Mouse (Mus musculus): ENCODE data around the gene Gm21915. TPM values are rescaled to one million over a fixed set of nuclear protein-coding genes. Genes with fewer than 3 reads are reported as not detected.

The Gm21915 gene
- total RNA-seq (2015) (not detected in 2 replicates), total RNA-seq (2017) (not detected in 2 replicates)

DNA sequence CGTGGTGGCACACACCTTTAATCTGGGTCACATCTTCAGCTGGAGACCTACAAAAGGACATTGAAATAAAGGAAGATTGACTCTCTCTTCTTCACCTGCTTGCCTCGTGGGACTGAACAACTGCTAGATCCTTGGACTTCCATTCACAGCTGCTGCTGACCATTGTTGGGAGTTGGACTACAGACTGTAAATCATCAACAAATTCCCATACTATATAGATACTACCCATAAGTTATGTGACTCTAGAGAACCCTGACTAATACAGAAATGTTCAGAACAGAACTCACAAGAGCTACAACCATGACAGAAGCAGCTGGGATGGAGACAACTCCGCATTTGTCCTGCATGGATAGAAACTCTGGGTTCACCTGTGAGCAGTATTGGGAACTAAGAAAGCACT lies at the start of gene Gm21915:
Gene Gm21915, plus strand, starts transcription at position 301 of the 400 bp plus-strand sequence.
- ATAC-seq (ENCODE audit: poor library complexity, severe bottlenecking): no peak

DNA sequence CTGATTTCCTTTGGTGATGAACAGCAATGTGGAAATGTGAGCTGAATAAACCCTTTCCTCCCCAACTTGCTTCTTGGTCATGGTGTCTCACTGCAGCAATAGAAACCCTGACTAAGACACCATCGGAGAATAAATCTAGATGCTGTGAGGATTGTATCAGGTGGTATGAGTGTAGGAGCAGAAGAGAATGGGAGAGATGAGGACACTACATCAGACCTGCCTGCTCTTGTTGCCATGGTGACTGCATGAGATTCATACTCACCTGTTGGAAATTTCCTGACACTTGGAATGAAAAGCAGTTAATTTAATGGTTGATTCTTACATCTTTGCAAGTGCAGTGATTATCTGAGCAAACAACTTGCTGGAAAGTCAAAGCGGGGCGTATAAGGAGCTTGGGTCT lies 48.1 kb upstream of the Gm21915 start:
- ATAC-seq (ENCODE audit: poor library complexity, severe bottlenecking): no peak

DNA sequence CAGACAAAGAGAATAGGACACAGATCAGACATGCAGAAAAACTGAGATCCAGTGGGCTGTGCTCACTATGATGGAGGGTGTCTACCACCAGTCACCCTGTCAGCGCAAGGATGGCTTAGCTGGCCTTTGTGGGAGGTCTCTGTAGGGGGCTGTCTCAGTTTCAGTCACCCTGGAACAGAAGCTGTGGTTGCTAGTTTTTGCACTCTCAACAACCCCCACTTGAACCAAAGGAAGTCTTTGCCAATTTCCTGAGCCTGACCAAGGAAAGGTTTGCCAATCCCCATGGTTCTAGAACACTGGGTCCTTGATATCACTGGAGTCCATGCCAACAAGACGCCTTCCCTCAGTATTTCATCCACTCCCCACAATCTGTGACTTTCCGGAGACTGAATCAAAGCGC lies 47.6 kb upstream of the Gm21915 start:
- ATAC-seq (ENCODE audit: poor library complexity, severe bottlenecking): peak; percentile 40

DNA sequence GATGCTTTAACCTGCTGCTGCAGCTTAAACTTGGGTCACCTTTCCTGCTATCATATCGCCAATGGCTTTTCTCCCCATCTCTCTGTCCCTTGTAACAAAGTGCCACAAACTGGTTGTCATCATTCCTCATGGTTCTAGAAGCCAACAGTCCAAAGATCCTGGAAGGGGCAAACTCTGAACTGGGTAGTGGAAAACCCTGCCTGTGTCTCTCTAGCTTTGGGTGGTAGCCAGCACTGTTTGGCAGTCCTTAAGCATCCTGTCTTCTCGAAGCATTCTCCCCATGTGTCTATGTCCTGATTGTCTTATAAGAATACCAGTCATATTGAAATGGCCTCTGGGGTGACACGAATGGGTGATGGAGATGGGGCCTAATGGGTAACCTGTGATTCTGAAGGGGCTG lies 45.1 kb upstream of the Gm21915 start:
- no peak for ATAC-seq (ENCODE audit: poor library complexity, severe bottlenecking)

DNA sequence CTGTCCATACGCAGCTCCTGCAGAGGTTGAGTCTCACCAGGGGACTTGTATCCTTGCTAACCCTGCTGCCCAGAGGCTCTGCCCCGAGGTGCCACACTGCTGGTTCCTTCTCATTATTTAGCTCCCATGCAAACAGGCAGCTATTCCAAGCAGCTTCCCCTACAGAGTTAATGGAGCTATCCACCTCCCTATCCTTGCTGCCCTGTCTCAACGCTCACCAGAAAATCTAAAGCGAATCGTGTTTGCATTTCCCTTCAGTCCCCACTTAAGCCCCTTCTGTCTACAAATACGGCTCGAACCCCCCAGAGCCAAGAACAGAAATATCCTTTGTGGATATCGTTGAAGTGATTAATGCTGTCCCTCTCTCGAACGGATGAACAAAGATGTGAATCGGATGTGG lies 43.8 kb upstream of the Gm21915 start:
- no peak for ATAC-seq (ENCODE audit: poor library complexity, severe bottlenecking)

DNA sequence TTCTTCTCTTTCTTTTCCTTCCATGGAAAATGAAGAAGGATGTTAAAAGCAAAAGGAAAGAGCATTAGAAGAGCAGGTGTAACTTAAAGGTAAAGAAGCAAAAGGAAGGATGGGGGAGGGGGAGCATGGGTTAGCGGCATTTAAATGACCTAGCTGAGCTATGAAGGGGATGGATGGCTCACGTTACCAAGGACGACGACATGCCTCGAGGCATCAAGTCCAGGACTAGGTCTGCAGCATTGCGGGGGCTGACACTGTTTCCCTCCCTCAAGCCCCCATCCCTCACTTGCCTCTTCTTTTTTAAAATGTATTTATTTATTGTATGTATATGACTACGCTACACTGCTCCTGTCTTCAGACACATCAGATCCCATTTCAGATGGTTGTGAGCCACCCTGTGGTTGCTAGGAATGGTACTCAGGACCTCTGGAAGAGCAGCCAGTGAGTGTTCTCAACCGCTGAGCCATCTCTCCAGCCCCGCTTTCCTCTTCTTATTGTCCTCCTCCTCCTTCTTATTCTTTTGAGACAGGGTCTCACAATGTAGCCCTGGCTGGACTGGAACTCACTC lies 43.2 kb upstream of the Gm21915 start:
- no peak for ATAC-seq (ENCODE audit: poor library complexity, severe bottlenecking)

DNA sequence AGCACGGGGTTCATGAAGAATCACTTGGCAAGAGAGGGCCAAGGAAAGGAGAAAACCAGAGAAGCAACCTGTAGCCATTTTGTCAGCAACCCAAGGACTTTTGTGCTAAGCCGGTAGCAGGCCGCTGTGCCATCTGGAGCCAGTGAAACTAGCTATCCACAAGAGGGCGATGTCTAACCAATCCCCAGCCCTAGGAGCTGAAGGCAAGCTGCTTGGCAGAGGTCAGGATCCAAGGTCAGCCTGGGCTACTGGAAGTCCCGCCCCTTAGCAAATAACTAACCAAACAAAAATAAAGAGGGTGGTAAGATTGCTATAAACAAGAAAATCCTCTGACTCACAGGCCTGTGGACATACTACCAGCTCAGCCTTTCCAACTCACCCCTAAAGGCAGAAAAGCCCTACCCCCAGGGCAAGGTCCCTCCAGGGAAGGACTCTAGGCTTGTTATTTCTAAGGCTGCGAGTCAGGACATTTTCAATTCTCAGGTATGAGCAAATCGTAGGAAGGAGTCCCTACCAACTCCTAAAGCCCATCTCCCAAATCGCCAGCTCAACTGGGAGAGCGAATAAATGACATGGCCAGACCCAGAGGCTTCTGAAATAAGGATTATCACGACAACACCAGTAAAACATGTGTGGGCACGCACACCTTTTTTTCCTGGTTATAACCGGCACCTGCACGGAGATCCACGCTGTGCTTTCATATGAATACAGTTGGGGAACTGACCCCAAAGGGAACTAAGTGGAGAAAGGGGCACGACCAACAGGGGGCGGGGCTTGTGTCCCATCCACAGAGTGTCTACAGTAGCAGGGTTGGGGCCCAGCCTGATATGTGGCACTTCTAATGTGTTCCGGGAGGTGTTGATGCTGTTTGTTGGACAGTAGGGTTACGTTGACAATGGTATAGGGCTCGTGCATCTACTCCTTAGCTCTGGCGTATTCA lies 42.0 kb upstream of the Gm21915 start:
- ATAC-seq (ENCODE audit: poor library complexity, severe bottlenecking): peak; percentile 66

DNA sequence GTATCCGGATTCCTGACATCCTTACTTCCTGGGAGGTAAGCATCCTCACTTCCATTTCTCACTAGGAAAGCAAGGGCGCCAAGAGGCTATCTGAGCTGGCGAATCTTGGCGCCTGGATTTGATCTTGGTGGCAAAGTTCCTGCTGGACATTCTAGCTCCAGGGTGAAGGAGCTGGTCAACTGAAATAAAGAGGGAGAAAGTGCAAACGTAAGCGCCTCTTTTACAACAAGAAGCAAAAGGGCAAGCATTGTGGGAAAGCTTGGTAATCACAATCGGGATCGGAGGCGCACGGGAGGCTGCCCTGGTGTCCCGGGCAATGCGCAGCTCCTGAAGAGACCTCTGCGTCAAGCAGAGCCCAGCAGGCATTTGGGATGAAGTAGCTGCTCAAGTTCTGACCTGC lies 41.0 kb upstream of the Gm21915 start:
- ATAC-seq (ENCODE audit: poor library complexity, severe bottlenecking): no peak

DNA sequence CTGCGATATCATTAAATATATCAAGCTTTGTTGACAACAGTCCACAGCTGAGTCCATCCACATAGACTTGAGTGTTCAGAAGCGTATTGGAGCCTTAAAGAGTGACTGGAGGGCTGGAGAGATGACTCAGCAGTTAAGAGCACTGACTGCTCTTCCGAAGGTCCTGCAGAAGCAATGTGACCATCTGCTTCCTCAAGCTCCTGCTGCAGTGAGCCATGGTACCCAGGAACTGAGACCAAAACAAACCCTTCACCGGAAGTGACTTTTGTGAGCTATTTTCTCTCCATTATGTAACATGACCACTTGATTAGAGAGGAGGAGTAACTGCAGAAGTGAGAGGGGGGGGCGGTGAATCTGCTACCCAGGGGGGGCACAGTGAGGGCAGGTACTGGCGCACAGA lies 39.3 kb upstream of the Gm21915 start:
- peak; percentile 80 for ATAC-seq (ENCODE audit: poor library complexity, severe bottlenecking)

DNA sequence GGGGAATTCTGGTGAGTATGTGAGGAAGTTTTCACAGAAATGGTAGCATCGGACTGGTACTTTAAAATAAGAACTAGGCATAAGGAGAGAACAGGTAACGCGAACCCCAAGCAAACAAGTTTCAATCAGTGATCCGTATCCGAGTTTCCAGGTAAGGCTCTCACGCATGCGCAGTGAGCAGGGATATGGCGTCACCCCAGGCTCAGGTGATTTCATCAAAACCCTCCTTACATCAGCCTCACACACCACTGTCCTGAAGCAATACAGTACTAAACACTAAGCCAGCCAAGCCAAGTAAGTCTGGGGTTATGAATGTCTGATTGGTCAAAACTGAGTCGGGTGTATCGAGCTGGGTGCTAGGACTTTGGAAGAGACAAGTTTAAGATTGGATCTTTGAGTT lies 38.9 kb upstream of the Gm21915 start:
- ATAC-seq (ENCODE audit: poor library complexity, severe bottlenecking): peak; percentile 64

DNA sequence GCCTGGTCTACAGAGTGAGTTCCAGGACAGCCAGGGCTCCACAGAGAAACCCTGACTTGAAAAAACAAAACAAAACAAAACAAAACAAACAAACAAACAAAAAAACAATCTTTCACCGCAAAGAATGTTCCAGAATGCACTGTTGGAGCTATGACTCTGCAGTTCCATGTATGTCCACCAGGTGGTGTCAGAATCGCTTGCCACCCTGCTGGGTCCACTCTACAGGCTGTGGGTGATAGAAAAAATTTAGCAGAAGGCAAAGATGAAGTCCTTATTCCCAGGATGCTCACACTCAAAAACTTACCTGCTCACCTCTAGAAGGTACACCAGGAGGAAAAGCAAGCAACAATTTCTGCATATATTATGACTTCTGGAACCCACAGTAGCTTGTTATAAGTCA lies 34.4 kb upstream of the Gm21915 start:
- peak; percentile 62 for ATAC-seq (ENCODE audit: poor library complexity, severe bottlenecking)

DNA sequence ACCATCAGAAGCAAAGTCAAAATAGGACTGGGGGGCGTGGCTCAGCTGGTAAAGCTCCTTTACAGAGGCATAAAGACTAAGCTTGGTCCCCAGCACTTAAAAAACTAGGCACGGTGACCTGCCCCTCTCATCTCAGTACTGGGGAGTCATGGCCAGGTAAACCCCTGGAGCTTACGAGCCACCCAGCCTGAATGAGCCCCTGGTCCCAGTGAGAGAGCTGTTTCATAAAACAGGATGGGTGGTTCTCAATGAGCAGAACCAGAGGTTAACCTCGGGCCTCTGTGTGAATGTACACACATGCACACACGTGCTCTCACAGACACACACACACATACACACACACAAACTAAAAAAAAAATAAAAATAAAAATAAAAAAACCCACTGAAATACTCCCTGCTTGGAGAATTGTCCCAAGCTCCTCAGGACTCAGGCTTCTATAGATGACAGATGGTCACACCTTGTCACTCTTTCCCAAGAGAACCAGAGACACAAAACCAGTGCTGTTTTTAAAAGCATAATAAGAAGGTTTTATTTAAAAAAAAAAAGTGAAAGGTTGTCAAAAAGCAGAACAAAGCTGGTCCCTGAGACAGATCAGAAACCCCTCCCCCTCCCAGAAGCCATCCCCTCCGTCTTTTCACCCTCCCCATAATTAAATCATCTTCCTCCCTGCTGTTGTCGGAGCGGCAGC lies 32.6 kb upstream of the Gm21915 start:
- ATAC-seq (ENCODE audit: poor library complexity, severe bottlenecking): peak; percentile 34

DNA sequence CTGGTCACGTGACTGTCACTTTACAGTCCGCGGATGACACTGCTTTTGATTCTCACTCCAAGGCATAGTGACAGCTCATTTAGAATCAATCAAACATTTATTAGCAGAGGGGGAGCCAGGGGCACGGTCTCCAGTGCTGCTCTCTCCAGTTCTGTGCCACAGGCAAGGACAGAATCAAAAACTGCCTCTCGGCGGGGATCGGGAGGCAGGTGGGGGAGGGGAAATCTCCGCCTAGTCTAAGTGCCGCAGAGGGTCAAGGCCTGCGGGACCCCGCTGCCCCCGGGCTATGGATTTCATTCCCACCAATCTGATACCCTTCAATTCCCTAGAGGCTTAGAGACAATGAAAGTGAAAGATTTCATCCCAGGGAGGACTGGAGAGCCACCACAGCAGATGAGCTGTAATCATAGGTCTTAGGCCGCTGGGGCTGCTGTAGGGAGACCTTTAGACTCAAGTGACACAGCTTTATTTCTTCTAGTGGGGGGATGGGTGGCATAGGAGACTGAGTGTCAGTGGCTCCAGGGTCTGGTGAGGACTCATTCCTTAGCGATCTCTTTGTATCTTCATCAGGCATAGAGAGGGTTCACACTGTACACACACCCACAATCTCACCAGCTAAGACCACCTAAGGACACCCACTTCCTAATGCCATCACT lies 31.9 kb upstream of the Gm21915 start:
- ATAC-seq (ENCODE audit: poor library complexity, severe bottlenecking): peak; percentile 8; the same call in 1 of the 2 replicates

DNA sequence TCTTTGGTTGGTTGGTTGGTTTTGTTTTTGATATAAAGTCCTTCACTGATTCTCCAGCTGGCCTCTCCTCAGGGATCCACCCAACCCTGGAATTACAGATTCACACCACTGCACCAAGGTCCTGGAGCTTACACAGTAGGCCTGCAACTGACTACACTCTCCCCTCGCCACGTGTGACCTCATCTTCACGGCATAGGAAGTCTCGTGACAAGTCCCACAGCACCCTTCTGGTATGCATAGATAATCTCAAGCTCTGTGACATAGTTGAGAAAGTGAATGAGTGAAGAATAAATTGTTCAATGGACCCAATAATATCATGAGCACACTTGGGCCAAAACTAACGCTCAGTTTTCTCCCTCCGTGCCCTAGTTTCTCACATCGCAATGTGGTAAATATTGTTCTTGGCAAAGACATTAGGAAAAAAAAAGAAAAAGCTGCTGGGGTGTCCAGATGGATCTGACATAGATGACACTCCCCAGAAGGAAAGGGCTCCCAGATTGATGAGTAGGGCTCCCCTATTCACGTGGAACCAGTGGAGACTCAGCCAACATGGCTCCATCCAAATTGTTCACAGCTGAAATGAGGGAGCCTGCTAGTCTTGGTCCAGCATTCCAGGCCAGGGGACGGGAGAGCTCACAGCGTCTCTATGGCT lies 30.8 kb upstream of the Gm21915 start:
- ATAC-seq (ENCODE audit: poor library complexity, severe bottlenecking): no peak

DNA sequence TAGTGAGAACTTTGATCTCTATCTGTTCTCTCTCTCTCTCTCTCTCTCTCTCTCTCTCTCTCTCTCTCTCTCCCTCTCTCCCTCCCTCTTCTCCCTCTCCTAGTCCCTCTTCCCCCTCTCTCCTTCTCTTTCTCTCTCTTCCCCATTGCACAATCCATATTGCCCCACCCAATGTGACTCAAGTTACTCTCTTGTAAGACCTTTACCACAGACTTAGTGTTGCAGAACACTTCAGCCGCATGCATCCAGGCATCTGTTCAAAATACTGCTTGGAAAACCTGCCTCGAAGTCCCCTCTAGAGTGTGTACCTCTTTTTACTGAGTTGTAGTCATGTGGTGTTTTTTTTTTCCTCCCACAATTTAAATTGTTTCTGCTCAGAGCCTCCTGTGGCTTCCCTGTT lies 29.1 kb upstream of the Gm21915 start:
- peak; percentile 67 for ATAC-seq (ENCODE audit: poor library complexity, severe bottlenecking)

DNA sequence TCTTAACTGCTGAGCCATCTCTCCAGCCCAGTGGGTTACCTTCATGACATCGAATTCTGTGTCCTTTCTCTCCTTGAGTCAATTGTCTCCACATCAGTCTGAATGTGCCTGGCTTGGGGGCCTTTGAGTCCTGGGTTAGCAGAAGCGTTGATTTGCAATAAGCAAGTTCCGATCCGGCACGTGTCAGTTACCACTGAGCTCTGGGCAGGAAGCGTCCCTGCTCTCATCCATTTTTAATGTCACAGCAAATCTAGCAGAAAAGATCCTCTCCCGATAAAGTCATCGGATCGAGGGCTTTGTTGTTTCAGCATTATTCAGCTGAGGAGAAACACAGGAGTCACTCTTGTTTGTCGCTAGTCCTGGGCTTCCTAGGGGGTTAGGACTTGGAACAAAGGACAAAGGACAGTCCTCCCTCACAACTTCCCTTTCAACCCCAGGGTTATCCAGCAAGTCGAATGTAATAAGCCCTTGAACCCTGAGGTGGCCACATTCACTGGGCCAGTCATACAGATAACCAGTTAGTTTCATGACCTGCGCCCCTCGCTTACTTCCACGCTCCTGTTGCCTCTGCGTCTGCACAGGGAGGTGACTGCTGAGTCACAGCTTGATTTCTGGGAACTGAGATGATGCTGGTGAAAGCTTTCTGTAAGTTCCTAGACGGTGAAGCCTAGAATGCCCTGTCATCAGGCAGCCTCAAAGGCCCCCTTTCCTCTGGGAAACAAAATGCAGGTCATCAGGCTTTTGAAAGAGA lies 27.8 kb upstream of the Gm21915 start:
- peak; percentile 45 for ATAC-seq (ENCODE audit: poor library complexity, severe bottlenecking)

DNA sequence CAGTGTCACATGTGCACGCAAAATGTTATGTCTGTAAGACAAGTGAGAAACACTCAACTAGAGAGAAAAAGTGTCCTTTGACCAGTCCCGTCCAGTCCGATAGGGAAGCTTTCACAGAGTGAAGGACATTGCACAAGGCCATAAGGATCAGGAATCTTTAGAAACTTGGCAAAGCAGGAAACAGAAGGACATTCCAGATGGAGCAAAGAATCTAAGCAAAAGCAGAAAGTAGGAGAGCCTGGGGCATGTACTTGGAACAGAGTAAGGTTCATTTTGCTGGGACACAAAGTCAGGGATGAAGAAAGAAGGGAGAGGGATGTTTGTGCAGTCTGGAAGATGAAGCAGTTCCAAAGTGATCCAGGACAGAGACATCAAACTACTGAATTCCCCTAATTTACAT lies 21.0 kb upstream of the Gm21915 start:
- ATAC-seq (ENCODE audit: poor library complexity, severe bottlenecking): no peak

DNA sequence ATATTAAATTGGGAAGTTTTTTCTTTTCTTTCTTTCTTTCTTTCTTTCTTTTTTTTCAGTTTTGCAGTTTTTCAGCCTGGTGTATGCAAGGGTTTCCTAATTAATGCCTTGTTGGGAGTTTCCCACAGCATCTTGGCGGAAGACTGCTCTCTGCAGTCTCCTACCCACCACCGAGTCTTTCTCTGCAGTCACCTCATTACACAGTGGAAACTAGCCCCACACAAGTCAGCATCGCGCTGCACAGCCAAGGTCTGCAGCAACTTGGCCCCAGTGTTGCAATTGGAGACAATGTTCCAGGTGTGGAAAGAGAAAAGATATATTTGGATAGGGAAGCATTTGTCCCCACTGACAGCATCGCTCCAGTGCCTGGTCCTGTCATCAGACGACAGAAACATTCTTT lies 20.4 kb upstream of the Gm21915 start:
- no peak for ATAC-seq (ENCODE audit: poor library complexity, severe bottlenecking)

DNA sequence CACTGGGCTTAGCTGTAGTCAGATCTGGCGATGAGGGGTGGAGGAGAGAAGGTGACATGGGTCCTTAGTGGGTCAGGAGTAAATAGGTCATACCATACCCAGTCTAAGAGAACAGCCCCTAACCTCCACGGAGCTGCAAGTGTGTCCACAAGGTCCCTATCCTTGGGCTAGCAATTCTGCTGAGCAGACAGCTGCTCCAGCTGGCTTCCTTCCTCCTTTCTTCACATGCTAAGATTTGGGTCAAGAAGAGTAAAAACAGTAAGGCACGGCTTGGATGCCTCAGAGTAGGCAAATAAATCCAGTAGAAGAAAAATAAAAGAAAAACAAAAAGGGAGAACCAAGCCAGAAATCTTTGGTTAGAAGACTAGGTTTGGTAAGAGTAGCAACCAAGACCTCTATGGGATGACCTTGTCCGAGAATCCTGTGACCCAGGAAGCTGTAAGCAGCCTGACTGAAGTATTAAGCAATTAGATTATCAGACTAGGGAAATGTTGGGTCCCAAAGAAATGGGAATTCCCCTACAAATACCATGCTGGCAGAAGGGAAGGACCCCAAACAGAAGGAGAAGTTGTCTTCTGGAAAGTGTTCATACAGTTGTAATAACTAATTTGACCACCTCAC lies 19.1 kb upstream of the Gm21915 start:
- ATAC-seq (ENCODE audit: poor library complexity, severe bottlenecking): no peak

DNA sequence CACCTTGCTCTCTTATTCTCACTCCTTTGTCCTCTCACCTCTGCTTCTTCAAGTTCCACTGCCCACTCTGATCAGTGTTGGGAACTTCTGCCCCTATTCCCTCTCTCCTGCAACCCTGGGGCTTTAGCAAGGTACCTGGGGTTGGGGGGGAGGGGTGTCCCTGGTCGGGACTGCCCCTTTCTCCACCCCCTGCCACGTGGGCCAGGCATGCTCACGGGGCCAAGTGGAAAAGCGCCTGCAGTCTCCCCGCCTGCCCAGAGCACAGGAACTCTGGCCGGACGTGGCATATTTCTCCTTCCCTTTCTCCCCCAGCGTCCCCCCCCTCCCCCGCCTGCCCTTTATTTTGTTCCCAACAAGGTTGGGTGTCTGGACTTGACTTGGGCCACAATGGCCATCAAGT lies 17.7 kb upstream of the Gm21915 start:
- ATAC-seq (ENCODE audit: poor library complexity, severe bottlenecking): no peak

Measured in megakaryocyte, adult 5-6 weeks (primary cell).